Mouse (Mus musculus) heart, postnatal 0 days (tissue): ENCODE results near the gene Chchd3.

Experiments used
- CTCF ChIP-seq: IDR thresholded peaks from 2 replicates; pipeline ENCODE4 v1.5.1; 2016; ENCODE audit warnings: antibody characterized with exemption, control low read depth, low read depth
- EP300 ChIP-seq: IDR thresholded peaks from 2 replicates; pipeline ENCODE4 v1.6.1; 2016; ENCODE audit warnings: antibody characterized with exemption, low read depth

DNA sequence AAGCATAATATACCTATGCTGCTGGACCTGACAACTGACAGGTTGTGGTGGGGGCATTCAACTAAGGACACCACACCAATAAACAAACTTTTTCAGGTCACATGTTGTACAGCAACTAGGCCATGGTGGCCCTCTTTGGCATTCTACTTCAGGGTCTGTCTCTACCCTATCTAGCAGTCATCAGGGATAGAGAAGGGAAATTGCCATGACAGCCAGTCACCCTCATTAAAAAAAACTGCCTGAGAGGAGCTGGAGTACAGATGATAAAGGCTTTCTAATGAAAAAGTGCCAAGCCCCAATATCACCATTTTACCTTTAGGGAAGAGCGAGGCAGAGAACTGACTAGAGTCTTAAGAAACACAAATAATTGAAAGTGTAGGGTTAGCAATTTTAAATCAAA, 27.5 kb downstream of the Chchd3 start:
- TF ChIP-seq CTCF = no peak
- no peak for TF ChIP-seq EP300
